11 mouse cellular contexts compared by ENCODE assay signal in the genomic region with DNA sequence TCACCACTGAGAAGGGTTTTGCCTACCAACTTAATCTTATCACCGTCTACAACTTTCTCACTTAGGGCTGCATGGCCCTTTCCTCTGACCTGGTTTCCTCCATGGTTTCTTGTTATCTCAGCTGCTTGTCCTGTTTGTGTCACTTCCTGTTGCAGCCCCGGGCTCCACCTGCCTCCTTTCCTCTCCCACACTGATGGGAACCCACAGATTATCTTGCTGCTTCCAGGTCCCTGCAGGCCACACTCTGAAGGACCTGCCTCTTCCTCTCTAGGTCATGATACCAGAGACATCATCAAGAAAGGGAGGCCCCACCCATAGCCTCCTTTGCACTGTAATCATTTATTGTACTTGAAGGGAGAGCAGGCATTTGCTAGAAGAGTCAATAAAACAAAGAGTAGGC.
DNase-seq lines count a peak whose midpoint lies in the region; ATAC-seq lines count a peak whose summit lies in the region.
"Had no signal": no experiment of that assay in that cellular context is flagged by ENCODE, and none has a peak within 500 bp of the region (broad histone marks: within the 10 kb centered on the region; RNA-seq: fewer than 3 reads in every experiment).

No protein-coding gene starts in this region.

- H3K4me2 ChIP-seq in heart, embryonic 12.5 days, result no peak overlapping the region
- H3K4me2 ChIP-seq in kidney, embryonic 14.5 days (replicated peaks; ENCODE audit: low read depth, low read length), result no peak overlapping the region

- peak; percentile 84 for ATAC-seq in heart, embryonic 12.5 days (ENCODE audit: insufficient number of reproducible peaks, low FRiP score)
- peak; percentile 57; the same call in 1 of the 2 replicates for ATAC-seq in kidney, embryonic 14.5 days (ENCODE audit: low FRiP score, low TSS enrichment)
- no peak for ATAC-seq in CD4-positive, CD25-positive, alpha-beta regulatory T cell, adult 4 months
- ATAC-seq: inflammation-experienced regulatory T-cells, adult 6 months had no signal

- peaks cover 7% of the 10 kb centered on the region for H3K4me1 ChIP-seq in heart, embryonic 12.5 days (replicated peaks)
- H3K4me1 ChIP-seq in kidney, embryonic 14.5 days (ENCODE audit: control insufficient read depth, insufficient read depth, low read length), result no peaks in the 10 kb centered on the region

- no peaks in the 10 kb centered on the region for H3K36me3 ChIP-seq in heart, embryonic 12.5 days
- no peaks in the 10 kb centered on the region for H3K36me3 ChIP-seq in kidney, embryonic 14.5 days (ENCODE audit: control insufficient read depth, insufficient read depth, low read length)

- H3K4me3 ChIP-seq in heart, embryonic 12.5 days, result no peak overlapping the region
- no peak overlapping the region for H3K4me3 ChIP-seq in kidney, embryonic 14.5 days (ENCODE audit: low read length)

- 33% methylated on average over 2 of the region's 2 CpGs for WGBS in heart, embryonic 12.5 days
- 37% methylated on average over 2 of the region's 2 CpGs for WGBS in kidney, embryonic 14.5 days

- H3K27me3 ChIP-seq in heart, embryonic 12.5 days (replicated peaks), result no peaks in the 10 kb centered on the region
- H3K27me3 ChIP-seq in kidney, embryonic 14.5 days (ENCODE audit: control insufficient read depth, insufficient read depth, low read length), result no peaks in the 10 kb centered on the region

- H3K27ac ChIP-seq in heart, embryonic 12.5 days (ENCODE audit: poor library complexity, severe bottlenecking), result peak overlapping the region; percentile 32; the same call in 1 of the 2 replicates
- no peak overlapping the region for H3K27ac ChIP-seq in kidney, embryonic 14.5 days (ENCODE audit: low read depth, low read length)

- H3K9ac ChIP-seq in heart, embryonic 12.5 days, result no peak overlapping the region
- H3K9ac ChIP-seq in kidney, embryonic 14.5 days (ENCODE audit: low read depth, low read length), result no peak overlapping the region

- no peaks in the 10 kb centered on the region for H3K9me3 ChIP-seq in heart, embryonic 12.5 days (replicated peaks)
- H3K9me3 ChIP-seq in kidney, embryonic 14.5 days (ENCODE audit: control insufficient read depth, low read length), result no peaks in the 10 kb centered on the region

- DNase-seq in adrenal gland, adult (ENCODE audit: inconsistent age in 2 of 2, low spot score in 1 of 2), result peak; percentile 37 to 69
- no peak for DNase-seq in adrenal gland, postnatal 25 days
- peak; percentile 40 for DNase-seq in lung, postnatal 10 days
- no peak for DNase-seq in frontal cortex, postnatal 25 days (ENCODE audit: low spot score in 2 of 2)
- no peak for DNase-seq in frontal cortex, postnatal 14 days (ENCODE audit: low spot score in 2 of 2)
- DNase-seq: cerebellum, postnatal 14 days; thymus, postnatal 4 days had no signal

Comparison
In these comparisons a context has a peak if more than half of its experiments do, and no peak if none do; other contexts are left out.
1. DNase-seq: peak in adrenal gland, adult (2 of 2) and lung, postnatal 10 days (single experiment); none in adrenal gland, postnatal 25 days (single experiment), frontal cortex, postnatal 25 days (0 of 2) and frontal cortex, postnatal 14 days (0 of 2).